Mouse (Mus musculus) lung, adult 2 months (tissue): Measurements from ENCODE around the gene Rad54l2. TPM values are rescaled to one million over a fixed set of nuclear protein-coding genes. Genes with fewer than 3 reads are reported as not detected.

Experiments
- DNase-seq: peaks from one replicate; pipeline ENCODE4 v3.0.0; 2022
- H3K4me1 ChIP-seq: fragments of 200-500 bp; 2 replicates; pipeline ENCODE4 v1.6.1; 2011; ENCODE audit warnings: low read length; ENCODE audit not compliant: control insufficient read depth, insufficient read depth
- H3K4me3 ChIP-seq: fragments of 200-500 bp; replicated peaks from 2 replicates; pipeline ENCODE3; 2011; ENCODE audit warnings: low read depth, mild to moderate bottlenecking, control low read depth, low read length; ENCODE audit errors: extremely low read depth
- CTCF ChIP-seq: fragments of 200-500 bp; IDR thresholded peaks from 2 replicates; pipeline ENCODE4 v1.5.1; 2011; ENCODE audit warnings: mild to moderate bottlenecking, low read length, control low read depth; ENCODE audit not compliant: insufficient read depth
- POLR2A ChIP-seq: fragments of 200-500 bp; IDR thresholded peaks from 2 replicates; pipeline ENCODE4 v1.6.1; 2011; ENCODE audit warnings: low read depth, mild to moderate bottlenecking, control low read depth, low read length, borderline replicate concordance; ENCODE audit errors: extremely low read depth
- WGBS: fragments of 180-500 bp; shearing (Covaris S2); methylation state at CpG from one replicate; pipeline ENCODE4 v1.1.7; 2018; 5-methylcytosine and 5-hydroxymethylcytosine counted together
- polyA plus RNA-seq: library from polyadenylated mRNA; depleted of rRNA; stranded (reverse); fragments of >200 nt; gene quantifications from 2 replicates; pipeline ENCODE4 v1.2.3, GENCODE M21; 2012

Gene Rad54l2
- polyA plus RNA-seq, 1 experiment, result 29.0 TPM

DNA sequence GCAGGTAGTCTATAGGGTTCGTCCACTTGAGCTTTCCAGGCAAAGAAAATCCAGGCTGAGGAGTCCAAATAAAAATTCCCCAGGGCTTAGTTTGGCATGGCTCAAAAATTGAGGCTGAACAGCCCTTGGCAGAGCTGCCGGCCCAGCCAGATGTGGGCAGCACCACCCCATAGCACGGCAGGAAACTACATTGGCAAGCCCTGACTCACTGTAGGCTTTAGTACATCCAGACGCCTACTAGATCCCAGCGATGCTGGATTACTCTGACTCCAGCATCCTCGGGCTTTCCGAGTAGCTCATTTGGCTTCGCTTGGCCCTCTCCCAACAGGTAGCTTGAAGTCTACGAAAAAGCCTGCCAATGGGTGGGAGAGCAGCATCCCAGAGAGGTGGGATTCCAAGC lies 108.0 kb downstream of the Rad54l2 start:
- TF ChIP-seq CTCF, result no peak
- TF ChIP-seq POLR2A, result no peak
- 81% methylated on average over 9 of the region's 9 CpGs for WGBS
- H3K4me3 ChIP-seq, result no peak overlapping the region
- peaks cover 7% of the 10 kb centered on the region for H3K4me1 ChIP-seq
- no peak for DNase-seq

DNA sequence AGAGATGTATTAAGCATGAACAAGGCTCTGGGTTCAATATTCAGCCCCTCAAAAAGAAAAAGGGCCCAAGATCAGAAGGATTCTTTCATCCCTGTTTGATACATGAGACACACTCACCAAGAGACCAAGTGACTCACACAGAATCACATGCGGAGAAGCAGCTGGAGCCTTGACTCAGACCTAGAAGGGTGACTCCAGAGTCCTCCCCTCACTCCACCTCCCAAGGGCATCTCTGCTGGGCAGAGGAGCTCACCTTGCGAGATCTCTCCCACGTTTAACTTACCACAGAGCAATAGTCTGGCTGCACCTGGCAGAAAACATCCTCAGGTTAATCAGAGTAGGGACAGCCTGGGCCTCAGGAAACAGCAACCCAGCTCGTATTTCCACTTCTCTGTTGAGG lies 110.8 kb downstream of the Rad54l2 start:
- WGBS, result 75% methylated on average over 4 of the region's 4 CpGs
- no peaks in the 10 kb centered on the region for H3K4me1 ChIP-seq

DNA sequence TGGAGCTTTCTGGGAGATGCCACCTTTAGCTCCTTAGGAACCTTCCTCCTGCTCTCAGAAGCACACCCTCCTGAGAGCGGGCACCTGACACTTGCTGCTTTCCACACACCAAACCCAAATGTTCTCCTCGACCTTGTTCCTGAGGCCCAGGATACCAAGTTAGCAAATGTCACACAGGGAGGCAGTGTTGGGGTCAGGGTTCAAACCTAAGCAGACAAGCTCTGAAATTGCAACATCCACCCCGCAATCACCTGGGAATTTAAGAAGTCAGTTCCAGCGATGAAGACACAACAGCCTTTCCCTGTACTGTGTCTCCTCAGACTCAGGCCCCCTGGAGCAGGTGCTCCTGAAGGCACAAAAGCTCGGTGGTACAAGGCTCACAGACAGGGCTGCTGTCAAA lies 111.3 kb downstream of the Rad54l2 start:
- no peak for TF ChIP-seq CTCF
- no peak for TF ChIP-seq POLR2A
- DNase-seq, result no peak
- no peak overlapping the region for H3K4me3 ChIP-seq

More for the DNA sequence above, 110.8 kb downstream of the Rad54l2 start:
- no peak overlapping the region for H3K4me3 ChIP-seq
- TF ChIP-seq CTCF (no peak), POLR2A (no peak)
- no peak for DNase-seq

DNA sequence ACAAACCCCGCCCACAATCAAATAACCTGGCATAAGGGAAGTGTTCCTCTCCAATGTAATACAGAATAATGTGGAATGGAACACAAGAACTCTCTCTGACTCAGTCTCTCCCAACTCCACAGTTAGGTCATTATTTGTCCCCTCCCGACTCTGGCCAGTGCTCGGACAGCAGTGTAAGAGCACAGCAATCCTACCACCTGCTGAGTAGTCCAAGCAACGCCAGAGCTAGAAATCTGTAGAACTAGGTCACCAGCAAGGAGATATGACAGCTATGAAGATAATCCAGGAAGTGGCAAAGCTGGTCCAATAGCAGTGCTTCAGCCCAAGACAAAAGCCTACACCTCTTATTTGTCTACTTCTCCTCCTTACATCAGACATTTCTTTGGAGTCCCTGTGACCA lies 112.4 kb downstream of the Rad54l2 start:
- 73% methylated on average over 4 of the region's 4 CpGs for WGBS
- TF ChIP-seq CTCF, result no peak
- no peak for TF ChIP-seq POLR2A
- DNase-seq, result no peak

More for the DNA sequence above, 111.3 kb downstream of the Rad54l2 start:
- H3K4me1 ChIP-seq, result no peaks in the 10 kb centered on the region
- WGBS, result 87% methylated on average over 5 of the region's 5 CpGs

DNA sequence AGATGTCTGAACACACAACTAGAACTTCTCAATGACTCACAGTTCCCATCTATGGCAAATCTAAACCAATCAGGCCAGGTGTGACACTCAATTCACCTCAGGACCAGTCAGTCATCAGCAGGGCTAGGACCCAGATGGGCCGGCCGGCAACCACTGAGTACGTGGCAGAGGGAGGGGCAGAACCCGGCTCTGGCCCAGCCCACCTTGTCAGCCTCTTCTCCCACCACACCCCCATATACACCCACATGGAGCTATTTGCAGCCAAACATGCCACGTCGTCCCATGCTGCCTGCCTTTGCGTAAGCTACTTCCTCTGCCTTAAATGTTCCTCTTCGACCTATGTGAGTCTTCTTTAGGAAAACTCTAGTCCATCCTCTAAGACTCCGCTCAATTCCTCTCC lies 113.0 kb downstream of the Rad54l2 start:
- peak; percentile 12 for DNase-seq
- TF ChIP-seq POLR2A (no peak), CTCF (no peak)
- 62% methylated on average over 9 of the region's 9 CpGs for WGBS
- no peak overlapping the region for H3K4me3 ChIP-seq
- no peaks in the 10 kb centered on the region for H3K4me1 ChIP-seq

More for the DNA sequence above, 112.4 kb downstream of the Rad54l2 start:
- Histone ChIP-seq H3K4me1 (no peaks in the 10 kb centered on the region), H3K4me3 (no peak overlapping the region)

DNA sequence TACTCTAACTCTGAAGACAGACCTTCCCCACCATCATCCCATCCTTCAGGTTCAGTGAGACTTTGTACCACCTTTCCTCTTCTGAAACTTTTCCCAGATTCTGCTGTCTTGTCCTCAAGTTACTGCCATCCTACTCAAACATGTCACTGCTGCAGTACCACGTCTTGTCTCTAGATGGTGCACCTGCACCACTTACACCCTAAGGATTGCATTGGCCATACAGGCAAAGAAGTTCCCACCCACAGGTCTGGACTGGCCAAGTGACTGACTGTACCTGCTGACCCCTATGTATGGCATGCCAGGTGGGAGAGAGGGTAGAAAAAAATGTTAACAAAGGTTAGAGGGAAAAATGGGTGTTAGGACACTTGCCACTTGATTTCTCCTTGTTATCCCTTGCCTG lies 113.5 kb downstream of the Rad54l2 start:
- no peak overlapping the region for H3K4me3 ChIP-seq
- peak; percentile 84 for DNase-seq
- 0% methylated on average over 1 of the region's 1 CpGs for WGBS
- H3K4me1 ChIP-seq, result no peaks in the 10 kb centered on the region
- peak; percentile 88 for TF ChIP-seq CTCF
- TF ChIP-seq POLR2A, result no peak

DNA sequence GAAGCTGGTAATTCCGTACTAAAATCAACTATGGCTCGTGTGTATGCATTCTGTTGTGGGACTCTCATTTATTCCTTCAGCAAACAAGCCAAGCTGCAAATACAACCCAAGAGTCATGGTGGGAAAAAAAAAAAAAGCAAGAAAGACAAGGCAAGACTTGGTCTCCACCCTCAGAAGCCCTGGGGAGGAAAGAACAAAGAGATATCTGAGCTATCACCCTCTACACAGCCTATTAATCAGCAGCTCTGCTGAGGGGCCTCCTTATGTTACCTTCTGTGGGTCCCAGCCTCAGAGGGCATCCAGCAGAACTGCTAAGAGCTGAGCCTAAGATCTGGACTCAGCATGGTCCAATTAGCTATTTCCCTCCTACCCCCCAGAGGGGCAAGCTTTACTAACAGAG lies 115.1 kb downstream of the Rad54l2 start:
- Histone ChIP-seq H3K4me1 (no peaks in the 10 kb centered on the region), H3K4me3 (no peak overlapping the region)
- WGBS, result 91% methylated on average over 2 of the region's 2 CpGs
- no peak for DNase-seq
- TF ChIP-seq CTCF (no peak), POLR2A (no peak)

DNA sequence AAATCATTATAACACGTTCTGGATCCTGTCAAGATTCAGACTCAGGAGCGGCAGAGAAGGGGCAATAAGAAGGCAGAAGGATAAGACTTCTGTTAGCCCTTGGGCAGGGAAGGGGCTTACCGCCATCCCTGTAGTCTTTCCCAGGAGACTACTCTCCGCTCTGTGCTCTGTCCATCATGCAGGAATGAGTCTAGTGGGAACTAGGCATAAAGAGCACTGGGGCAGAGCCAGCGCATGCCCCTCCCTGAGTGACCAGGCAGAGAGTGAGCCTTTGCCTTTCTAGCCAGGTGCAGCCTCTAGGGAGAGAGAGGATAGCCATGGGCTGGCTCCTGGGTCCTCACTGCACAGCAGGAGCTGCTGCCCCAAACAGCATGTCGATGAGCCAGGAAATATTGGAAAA lies 124.1 kb downstream of the Rad54l2 start:
- Histone ChIP-seq H3K4me1 (no peaks in the 10 kb centered on the region), H3K4me3 (no peak overlapping the region)
- TF ChIP-seq POLR2A (no peak), CTCF (no peak)
- WGBS, result 91% methylated on average over 6 of the region's 6 CpGs
- no peak for DNase-seq

DNA sequence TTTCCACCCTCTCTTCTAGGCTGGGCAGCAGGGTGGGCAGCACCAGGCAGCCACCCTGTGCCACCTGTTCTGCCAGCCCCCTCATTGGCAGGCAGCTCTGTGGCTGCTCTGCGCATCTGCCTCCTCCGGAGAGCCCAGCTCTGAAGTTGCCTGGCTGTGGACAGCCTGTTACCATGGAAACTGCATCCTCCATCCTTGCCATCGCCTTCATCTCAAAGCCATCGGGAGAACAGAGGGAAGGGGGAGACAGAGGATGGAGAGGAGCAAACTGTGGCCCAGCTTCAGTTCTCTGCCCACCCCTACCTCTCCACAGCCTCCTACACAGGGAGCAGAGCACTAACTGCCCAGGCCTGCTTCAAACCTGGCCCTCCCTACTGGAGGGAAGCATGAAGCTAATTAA lies 124.6 kb downstream of the Rad54l2 start:
- Histone ChIP-seq H3K4me1 (no peaks in the 10 kb centered on the region), H3K4me3 (no peak overlapping the region)
- no peak for DNase-seq
- 86% methylated on average over 4 of the region's 4 CpGs for WGBS
- TF ChIP-seq CTCF (no peak), POLR2A (no peak)

DNA sequence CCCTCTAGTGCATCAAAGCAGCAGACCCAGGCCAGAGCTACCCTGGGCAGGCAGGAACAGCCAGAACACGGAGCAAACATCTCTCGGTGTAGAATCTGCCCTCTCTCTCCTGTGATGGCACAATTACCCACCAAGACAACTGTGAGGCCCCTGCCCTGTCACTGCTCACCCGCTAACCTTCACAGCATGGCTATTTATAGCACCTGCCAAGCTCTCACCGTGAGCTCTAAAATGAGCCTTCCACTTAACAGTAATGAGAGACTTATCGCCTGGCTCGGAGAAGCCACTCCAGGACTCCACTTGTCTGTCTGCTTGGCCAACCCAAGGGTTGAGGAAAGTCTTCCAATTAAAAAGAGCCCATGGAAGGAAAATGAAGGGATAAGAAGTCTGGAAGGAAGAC lies 125.8 kb downstream of the Rad54l2 start:
- Histone ChIP-seq H3K4me3 (no peak overlapping the region), H3K4me1 (no peaks in the 10 kb centered on the region)
- TF ChIP-seq POLR2A (no peak), CTCF (no peak)
- DNase-seq, result no peak
- 78% methylated on average over 6 of the region's 6 CpGs for WGBS

DNA sequence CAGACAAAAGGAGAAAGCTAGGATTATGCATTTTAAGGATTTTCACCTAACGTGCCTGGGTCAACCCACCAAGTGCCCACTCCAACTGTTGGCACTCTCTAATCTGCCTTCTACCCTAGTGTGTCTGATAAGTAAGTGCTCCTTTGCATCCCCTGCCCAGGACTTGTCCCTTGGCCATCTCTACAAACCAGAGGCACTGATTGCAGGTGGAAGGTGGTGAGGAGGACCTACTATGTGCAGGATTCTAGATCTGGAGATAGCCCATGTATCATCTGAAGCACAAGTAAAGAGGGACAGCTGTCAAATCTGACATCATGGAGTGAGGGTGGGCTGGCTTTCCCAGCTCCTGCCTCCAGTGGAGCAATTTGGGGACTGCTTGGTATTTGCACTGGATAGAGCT lies 129.1 kb downstream of the Rad54l2 start:
- TF ChIP-seq POLR2A, result no peak
- TF ChIP-seq CTCF, result no peak
- no peaks in the 10 kb centered on the region for H3K4me1 ChIP-seq
- DNase-seq, result no peak
- H3K4me3 ChIP-seq, result no peak overlapping the region
- 81% methylated on average over 1 of the region's 1 CpGs for WGBS
